Mouse (Mus musculus) layer of hippocampus, adult 2 months (tissue): ENCODE results near the gene Dgkb. TPM values are rescaled to one million over a fixed set of nuclear protein-coding genes. Genes with fewer than 3 reads are reported as not detected.
A peak's percentile ranks its signal among the peaks of the same experiment; 100 is the strongest.

Source experiments
- DNase-seq, 2 experiments: peaks; one replicate each; pipeline ENCODE4 v3.0.0; 2022; ENCODE audit warnings: low spot score in 2 of 2
- H3K27ac ChIP-seq: fragments of 200-600 bp; 2 replicates; pipeline ENCODE4 v1.8.1; 2022
- H3K4me3 ChIP-seq: fragments of 200-600 bp; 2 replicates; pipeline ENCODE4 v1.8.1; 2022; ENCODE audit warnings: mild to moderate bottlenecking
- CTCF ChIP-seq: fragments of 200-600 bp; conservative IDR thresholded peaks from 2 replicates; pipeline ENCODE4 v1.8.1; 2022; ENCODE audit warnings: antibody characterized with exemption, mild to moderate bottlenecking, moderate library complexity
- total RNA-seq, 2 experiments: library from RNA; stranded (reverse); gene quantifications; 2 replicates each; pipeline ENCODE4 v1.2.3; 2021

Dgkb gene
- total RNA-seq, 2 experiments from 2014 or later: 153 to 160 TPM

DNA sequence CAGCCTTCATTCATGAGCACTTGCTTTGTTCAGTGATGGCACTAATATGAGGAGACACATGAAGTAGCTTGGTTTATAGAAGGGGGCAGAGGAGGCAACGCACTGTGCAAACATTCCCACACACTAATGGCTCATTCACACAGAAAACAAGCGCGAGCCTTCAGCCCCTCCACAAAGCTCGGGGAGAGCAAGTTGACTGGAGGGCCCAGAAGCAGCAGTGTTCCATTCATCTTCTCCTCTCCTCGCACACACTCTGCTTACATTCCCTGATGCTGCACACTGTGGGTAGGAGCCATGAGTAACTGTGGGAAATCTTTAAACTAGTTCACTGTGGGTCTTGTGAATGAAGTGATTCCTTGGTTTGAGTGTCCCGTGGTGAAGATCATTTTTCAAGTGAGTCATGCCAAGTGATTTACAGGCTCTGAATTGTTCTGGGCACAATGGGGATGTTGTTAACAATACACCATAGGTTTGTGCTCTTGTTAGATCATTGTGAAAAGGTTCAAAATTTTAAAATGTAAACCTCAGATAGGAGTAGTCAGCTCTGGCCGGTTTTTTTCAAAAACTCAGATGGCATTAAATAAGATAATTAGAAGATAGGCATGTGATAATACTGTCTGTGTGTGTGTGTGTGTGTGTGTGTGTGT, 779.0 kb downstream of the Dgkb start:
- no peak for DNase-seq
- H3K4me3 ChIP-seq: no peak overlapping the region
- TF ChIP-seq CTCF: no peak
- H3K27ac ChIP-seq: peak overlapping the region; percentile 46

- Histone ChIP-seq H3K4me3 (no peak overlapping the region), H3K27ac (peak overlapping the region; percentile 86)
- peak; percentile 55 for TF ChIP-seq CTCF
- peak; percentile 55 to 83 for DNase-seq
Observed at GRCm38 (mm10) chr12:38598096-38598495, 780.6 kb downstream of the Dgkb start.

DNA sequence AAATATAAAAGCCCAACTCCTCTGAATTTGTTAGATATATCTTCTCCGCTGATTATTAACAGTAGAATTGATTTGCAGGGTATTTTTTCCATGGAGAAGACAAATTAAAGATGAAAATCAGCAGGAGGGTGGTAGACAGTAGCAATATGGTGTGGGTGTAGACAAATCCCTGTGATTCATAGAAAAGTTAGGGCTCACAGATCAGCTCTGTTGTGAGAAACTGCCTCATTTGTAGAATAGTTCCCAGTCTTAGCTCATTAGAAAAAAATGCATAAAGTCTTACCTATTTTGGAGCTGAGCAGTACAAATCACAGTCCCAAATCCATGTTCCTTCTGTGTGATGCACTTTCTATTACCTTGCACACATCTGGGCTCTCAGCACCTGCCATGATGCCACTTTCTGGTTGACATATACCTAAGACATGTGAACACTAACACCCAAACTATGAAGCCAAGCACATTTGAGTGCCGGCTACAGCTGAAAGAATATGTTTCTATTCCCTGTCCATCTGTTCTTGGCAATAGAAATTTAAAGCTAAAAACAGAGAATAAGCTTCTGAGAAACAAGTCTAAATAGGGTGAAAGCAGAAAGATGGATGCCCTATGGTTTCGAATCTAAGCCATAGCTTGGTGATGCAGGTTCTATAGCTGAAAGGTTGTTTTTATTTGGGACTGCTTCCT, 782.8 kb downstream of the Dgkb start:
- Histone ChIP-seq H3K4me3 (no peak overlapping the region), H3K27ac (peak overlapping the region; percentile 83)
- TF ChIP-seq CTCF: no peak
- peak in 1 of 2 experiments; percentile 37 for DNase-seq

DNA sequence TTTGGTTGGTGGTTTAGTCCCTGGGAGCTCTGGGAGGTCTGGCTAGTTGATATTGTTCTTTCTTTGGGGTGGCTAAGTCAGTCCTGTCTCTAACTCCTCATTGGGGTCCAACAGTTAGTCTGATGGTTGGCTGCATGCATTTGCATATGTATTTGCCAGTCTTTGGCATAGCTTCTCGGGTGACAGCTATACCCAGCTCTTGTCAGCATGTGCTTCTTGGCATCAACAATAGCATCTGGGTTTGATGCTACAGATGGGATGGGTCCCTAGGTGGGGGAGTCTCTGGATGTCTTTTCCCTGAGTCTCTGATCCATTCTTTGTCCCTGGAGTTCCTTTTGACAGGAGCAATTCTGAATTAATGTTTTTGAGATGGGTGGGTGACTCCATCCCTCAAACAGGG, 790.6 kb downstream of the Dgkb start:
- DNase-seq: no peak
- TF ChIP-seq CTCF: no peak
- no peak overlapping the region for H3K4me3 ChIP-seq
- no peak overlapping the region for H3K27ac ChIP-seq

DNA sequence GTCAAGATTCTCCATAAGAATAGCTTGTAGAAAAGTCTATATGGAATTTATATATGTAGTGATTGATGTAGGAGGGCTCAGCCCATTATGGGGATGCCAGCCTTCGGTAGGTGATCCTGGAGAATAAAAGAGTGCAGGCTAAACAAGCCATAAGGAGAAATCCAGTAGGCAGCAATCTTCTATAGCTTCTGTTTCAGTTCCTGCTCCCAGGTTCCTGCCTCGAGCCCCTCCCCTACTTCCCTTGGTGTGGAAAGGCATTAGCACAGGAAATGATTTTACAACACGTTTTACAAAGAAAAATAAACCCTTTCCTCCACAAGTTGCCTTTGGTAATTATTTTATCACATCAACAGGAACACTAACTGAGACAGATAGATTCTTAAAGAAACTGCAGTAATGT, 850.7 kb downstream of the Dgkb start:
- Histone ChIP-seq H3K27ac (no peak overlapping the region), H3K4me3 (no peak overlapping the region)
- TF ChIP-seq CTCF: no peak
- no peak for DNase-seq
